In the genomic region with DNA sequence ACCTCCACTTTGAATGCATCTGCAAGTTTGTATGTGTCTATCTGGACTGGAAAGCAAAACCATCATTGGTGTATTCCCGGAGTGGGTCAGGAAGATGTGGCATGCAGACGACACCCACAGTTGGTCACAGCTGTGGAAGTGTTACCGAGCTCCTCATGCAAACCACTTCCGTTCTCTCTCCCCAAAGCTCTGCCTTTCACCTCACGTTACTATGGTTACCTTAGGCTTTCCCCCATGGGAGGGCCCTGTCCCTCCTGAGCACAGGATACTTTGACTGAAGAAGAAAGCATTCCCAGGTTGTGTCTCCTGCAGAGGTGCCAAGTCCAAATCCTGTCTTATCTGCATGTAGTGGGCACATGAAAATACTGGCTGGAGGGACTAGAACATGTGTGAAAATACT, we compare ENCODE assay signal across 17 mouse cellular contexts. TPM values are rescaled to one million over a fixed set of nuclear protein-coding genes. Genes with fewer than 3 reads are reported as not detected.
DNase-seq lines count a peak whose midpoint lies in the region; ATAC-seq and TF ChIP-seq lines count a peak whose summit lies in the region.
"Had no signal": no experiment of that assay in that cellular context is flagged by ENCODE, and none has a peak within 500 bp of the region (broad histone marks: within the 10 kb centered on the region; RNA-seq: fewer than 3 reads in every experiment).

No protein-coding gene starts in this region.

- TF ChIP-seq POLR2A in spleen, adult 2 months (IDR thresholded peaks at IDR 0.05; ENCODE audit: low read depth, low read length), result no peak

- H3K4me2 ChIP-seq in liver, postnatal 0 days (ENCODE audit: low read depth, low read length), result peak overlapping the region; percentile 30; the same call in 1 of the 2 replicates
- H3K4me2 ChIP-seq in liver, embryonic 11.5 days, result no peak overlapping the region
- H3K4me2 ChIP-seq: intestine, embryonic 15.5 days; liver, embryonic 12.5 days had no signal

- no peak overlapping the region for H3K27ac ChIP-seq in liver, postnatal 0 days (ENCODE audit: low read depth)
- H3K27ac ChIP-seq in liver, embryonic 11.5 days (ENCODE audit: low read depth, low read length), result no peak overlapping the region
- H3K27ac ChIP-seq in spleen, adult 2 months (ENCODE audit: insufficient read depth, low read length), result peak overlapping the region; percentile 36; the same call in 1 of the 2 replicates
- H3K27ac ChIP-seq: embryonic facial prominence, embryonic 10.5 days; heart, adult 2 months; intestine, embryonic 15.5 days; liver, embryonic 12.5 days had no signal

- H3K4me1 ChIP-seq in liver, postnatal 0 days (ENCODE audit: insufficient read depth), result 0 out of 2 replicates have a peak, but pooled peaks cover 5% of the 10 kb centered on the region
- no peaks in the 10 kb centered on the region; the same call in 1 of the 2 replicates for H3K4me1 ChIP-seq in liver, embryonic 11.5 days (replicated peaks; ENCODE audit: control insufficient read depth, insufficient read depth, low read length)
- peaks cover 17% of the 10 kb centered on the region; the same call in 1 of the 2 replicates for H3K4me1 ChIP-seq in spleen, adult 2 months (ENCODE audit: control insufficient read depth, insufficient read depth, insufficient read length)
- H3K4me1 ChIP-seq: embryonic facial prominence, embryonic 10.5 days; intestine, embryonic 15.5 days; liver, embryonic 12.5 days had no signal

- peak; percentile 38 for ATAC-seq in liver, postnatal 0 days
- no peak for ATAC-seq in liver, embryonic 11.5 days (replicated peaks; ENCODE audit: low FRiP score)
- peak; percentile 63 to 73 for ATAC-seq in hematopoietic stem cell, adult 5-6 weeks (replicated peaks in 1 of 2; ENCODE audit: insufficient read depth in 1 of 2, low FRiP score in 2 of 2, low TSS enrichment in 1 of 2, low read depth in 1 of 2, poor library complexity in 2 of 2, severe bottlenecking in 2 of 2)
- ATAC-seq: intestine, embryonic 15.5 days; liver, embryonic 12.5 days had no signal

- no peak overlapping the region for H3K9ac ChIP-seq in liver, postnatal 0 days (replicated peaks)
- no peak overlapping the region for H3K9ac ChIP-seq in liver, embryonic 11.5 days (ENCODE audit: low read depth, low read length)
- H3K9ac ChIP-seq: intestine, embryonic 15.5 days; liver, embryonic 12.5 days had no signal

- WGBS in liver, postnatal 0 days (ENCODE audit: insufficient replicate concordance), result 33% methylated on average over 5 of the region's 5 CpGs
- WGBS in liver, embryonic 11.5 days, result 39% methylated on average over 5 of the region's 5 CpGs
- 7% methylated on average over 5 of the region's 5 CpGs for WGBS in spleen, adult 2 months

- no peaks in the 10 kb centered on the region for H3K27me3 ChIP-seq in liver, postnatal 0 days (ENCODE audit: insufficient read depth, low read length)
- H3K27me3 ChIP-seq in liver, embryonic 11.5 days (replicated peaks; ENCODE audit: control insufficient read depth, insufficient read depth, low read length), result no peaks in the 10 kb centered on the region
- H3K27me3 ChIP-seq in spleen, adult 2 months (ENCODE audit: control insufficient read depth, insufficient read depth, low read length), result no peaks in the 10 kb centered on the region
- H3K27me3 ChIP-seq: intestine, embryonic 15.5 days; liver, embryonic 12.5 days had no signal

- no peaks in the 10 kb centered on the region for H3K36me3 ChIP-seq in liver, postnatal 0 days (replicated peaks; ENCODE audit: insufficient read depth, low read length)
- no peaks in the 10 kb centered on the region for H3K36me3 ChIP-seq in liver, embryonic 11.5 days (ENCODE audit: control insufficient read depth, insufficient read depth, low read length)
- H3K36me3 ChIP-seq in spleen, adult 2 months (ENCODE audit: control insufficient read depth, insufficient read depth, low read length), result no peaks in the 10 kb centered on the region
- H3K36me3 ChIP-seq: embryonic facial prominence, embryonic 10.5 days; intestine, embryonic 15.5 days; liver, embryonic 12.5 days had no signal

- H3K9me3 ChIP-seq in liver, postnatal 0 days (ENCODE audit: low read length), result no peaks in the 10 kb centered on the region
- no peaks in the 10 kb centered on the region for H3K9me3 ChIP-seq in liver, embryonic 11.5 days (ENCODE audit: control insufficient read depth, low read length)
- H3K9me3 ChIP-seq: embryonic facial prominence, embryonic 10.5 days; intestine, embryonic 15.5 days; liver, embryonic 12.5 days had no signal

- TF ChIP-seq EP300 in liver, postnatal 0 days (IDR thresholded peaks at IDR 0.05; ENCODE audit: low read depth), result no peak

- no peak overlapping the region for H3K4me3 ChIP-seq in liver, postnatal 0 days (ENCODE audit: low read depth, low read length)
- H3K4me3 ChIP-seq in liver, embryonic 11.5 days (ENCODE audit: low read depth, low read length), result no peak overlapping the region
- 0 out of 2 replicates have a peak overlapping the region, but pooled peaks have one; percentile 0 for H3K4me3 ChIP-seq in spleen, adult 2 months (ENCODE audit: extremely low read depth, insufficient read depth, insufficient read length)
- H3K4me3 ChIP-seq: embryonic facial prominence, embryonic 10.5 days; heart, adult 2 months; intestine, embryonic 15.5 days; liver, embryonic 12.5 days had no signal

- no peak for TF ChIP-seq CTCF in liver, postnatal 0 days (IDR thresholded peaks at IDR 0.05; ENCODE audit: low read depth)
- no peak for TF ChIP-seq CTCF in spleen, adult 2 months (IDR thresholded peaks at IDR 0.05; ENCODE audit: extremely low read depth, insufficient read depth, insufficient read length, insufficient replicate concordance)

- no peak for DNase-seq in liver, postnatal 0 days
- DNase-seq in liver, embryonic 11.5 days (ENCODE audit: low spot score), result no peak
- DNase-seq in spleen, adult 2 months (ENCODE audit: low read depth in 1 of 2, low spot score in 2 of 2), result peak; percentile 65 to 70
- peak; percentile 70 for DNase-seq in thymus, postnatal 4 days
- no peak for DNase-seq in gastrocnemius, adult 8-10 months (ENCODE audit: low spot score in 2 of 2)
- no peak for DNase-seq in cerebellum, postnatal 10 days
- DNase-seq in kidney, postnatal 4 days, result no peak
- DNase-seq: adrenal gland, adult 2 months; cerebellum, adult 9-10 months; heart, postnatal 14 days had no signal

RNA-seq across cellular contexts. Expression of a gene that starts 6.6 kb away (rescaled TPM):
- 62.4 and 68.5 TPM in 2 replicates for polyA plus RNA-seq in liver, postnatal 0 days (2015; fragmentation: Nextera tagmentation; extraction: Ambion mirVana)
- polyA plus RNA-seq in liver, embryonic 11.5 days (2014; fragmentation: Nextera tagmentation; extraction: Ambion mirVana), result 73.1 and 78.7 TPM in 2 replicates
- total RNA-seq in hematopoietic stem cell, adult 5-6 weeks (2017), result 159 and 187 TPM in 2 replicates
- 30.9 and 35.0 TPM in 2 replicates for polyA plus RNA-seq in spleen, adult 2 months (2012; rRNA removed)
- 10 to 100 TPM; 24.4 to 30.5 (median 27.4) TPM for total RNA-seq in gastrocnemius, adult 8-10 months (2022)

RNA-seq across cellular contexts. Expression of a gene that starts 24.6 kb away (rescaled TPM):
- 0.25 and 0.40 TPM in 2 replicates for polyA plus RNA-seq in liver, postnatal 0 days (2015; fragmentation: Nextera tagmentation; extraction: Ambion mirVana)
- polyA plus RNA-seq in liver, embryonic 11.5 days (2014; fragmentation: Nextera tagmentation; extraction: Ambion mirVana), result 1.2 and 1.3 TPM in 2 replicates
- 0.13 and 0.15 TPM in 2 replicates for total RNA-seq in hematopoietic stem cell, adult 5-6 weeks (2017)
- not detected in 2 replicates for polyA plus RNA-seq in spleen, adult 2 months (2012; rRNA removed)
- total RNA-seq in gastrocnemius, adult 8-10 months (2022), result not detected
- total RNA-seq: adrenal gland, adult 2 months; heart, adult 2 months; heart, postnatal 14 days; left cerebral cortex, postnatal 10 days had no signal
- polyA plus RNA-seq: adrenal gland, adult 2 months; heart, adult 2 months; large intestine, adult 2 months had no signal

RNA-seq across cellular contexts. Expression of a gene that starts 38.6 kb away (rescaled TPM):
- not detected in 2 replicates for polyA plus RNA-seq in liver, postnatal 0 days (2015; fragmentation: Nextera tagmentation; extraction: Ambion mirVana)
- polyA plus RNA-seq in liver, embryonic 11.5 days (2014; fragmentation: Nextera tagmentation; extraction: Ambion mirVana), result 0.43 and 0.74 TPM in 2 replicates
- 3.1 and 3.4 TPM in 2 replicates for total RNA-seq in hematopoietic stem cell, adult 5-6 weeks (2017)
- 0.21 TPM in 1 of 2 replicates, not detected in the other for polyA plus RNA-seq in spleen, adult 2 months (2012; rRNA removed)
- total RNA-seq in gastrocnemius, adult 8-10 months (2022), result 1 to 10 TPM in 1 of 4 experiments, not detected in 3; 1.0 TPM
- total RNA-seq: adrenal gland, adult 2 months; heart, adult 2 months; heart, postnatal 14 days had no signal
- polyA plus RNA-seq: heart, adult 2 months; intestine, embryonic 15.5 days; liver, embryonic 12.5 days had no signal

RNA-seq across cellular contexts. Expression of a gene that starts 40.2 kb away (rescaled TPM):
- 0.59 and 0.72 TPM in 2 replicates for polyA plus RNA-seq in liver, postnatal 0 days (2015; fragmentation: Nextera tagmentation; extraction: Ambion mirVana)
- 1.1 and 1.5 TPM in 2 replicates for polyA plus RNA-seq in liver, embryonic 11.5 days (2014; fragmentation: Nextera tagmentation; extraction: Ambion mirVana)
- 1.0 and 2.7 TPM in 2 replicates for total RNA-seq in hematopoietic stem cell, adult 5-6 weeks (2017)
- 1.6 and 2.0 TPM in 2 replicates for polyA plus RNA-seq in spleen, adult 2 months (2012; rRNA removed)
- under 1 TPM; 0.10 to 0.40 (median 0.21) TPM for total RNA-seq in gastrocnemius, adult 8-10 months (2022)

Comparison
In these comparisons a context has a peak if more than half of its experiments do, and no peak if none do; other contexts are left out.
1. DNase-seq: peak in spleen, adult 2 months (2 of 2) and thymus, postnatal 4 days (single experiment); none in liver, postnatal 0 days (single experiment), liver, embryonic 11.5 days (single experiment), gastrocnemius, adult 8-10 months (0 of 2), cerebellum, postnatal 10 days (0 of 2) and kidney, postnatal 4 days (0 of 2).